Mouse (Mus musculus): ENCODE measurements around the gene Poc1a.

DNA sequence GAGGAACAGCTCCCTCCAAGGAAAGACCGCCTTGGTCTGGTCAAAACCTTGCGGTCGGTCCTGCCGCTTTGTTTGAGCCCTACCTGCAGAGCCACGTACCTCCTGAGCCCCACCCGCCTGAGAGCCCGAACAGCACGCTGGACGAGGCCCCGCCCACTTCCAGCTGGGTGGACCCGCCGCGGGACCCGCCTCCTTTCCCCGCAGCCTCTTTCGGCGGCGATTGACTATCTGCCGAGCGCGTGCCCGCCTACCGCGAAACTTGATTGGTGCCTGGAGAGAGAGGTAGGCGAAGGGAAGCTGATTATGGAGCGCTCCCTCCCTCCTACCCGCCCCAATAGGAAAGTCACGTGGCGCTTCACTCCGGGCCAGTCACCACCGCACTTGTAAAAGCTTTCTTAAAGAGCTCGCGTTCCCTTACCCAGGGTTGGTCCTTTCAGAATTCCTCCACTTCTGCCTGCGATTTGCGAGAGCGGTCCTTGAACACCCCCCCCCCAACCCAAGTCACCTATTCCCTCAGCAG lies 86.8 kb downstream of the Poc1a start:
- TF ChIP-seq POLR2A (IDR thresholded peaks at IDR 0.05; ENCODE audit: insufficient read length, low read depth) = peak; percentile 48
- no peak for TF ChIP-seq MYOD1 (IDR thresholded peaks at IDR 0.05; ENCODE audit: control insufficient read depth in 1 of 3, insufficient read length in 2 of 3, low read depth in 2 of 3)
- peak; percentile 40 for TF ChIP-seq POLR2AphosphoS2 (IDR thresholded peaks at IDR 0.05; ENCODE audit: insufficient read length, low read depth)
- no peak for TF ChIP-seq MAX (IDR thresholded peaks at IDR 0.05; ENCODE audit: low read depth)
- no peak for TF ChIP-seq E2F4 (IDR thresholded peaks at IDR 0.05; ENCODE audit: insufficient read depth)
- peak; percentile 74 for TF ChIP-seq SRF (IDR thresholded peaks at IDR 0.05; ENCODE audit: control insufficient read depth, insufficient read length, low read depth)
- no peak for TF ChIP-seq MYOG (IDR thresholded peaks at IDR 0.05; ENCODE audit: control insufficient read depth in 1 of 3, insufficient read depth in 1 of 3, insufficient read length in 2 of 3, low read depth in 2 of 3)

All from myocyte (in vitro differentiated cells).